Mouse (Mus musculus) E14TG2a.4 (cell line): ENCODE results near the gene Gm42372.

Experiments
- CTCF ChIP-seq: conservative IDR thresholded peaks from 2 replicates; pipeline ENCODE4 v1.5.1; 2014; ENCODE audit warnings: low read length
- NANOG ChIP-seq: IDR thresholded peaks from 2 replicates; pipeline ENCODE4 v1.6.1; 2014; ENCODE audit warnings: borderline replicate concordance, low read length, mixed read lengths
- POU5F1 ChIP-seq: IDR thresholded peaks from 2 replicates; pipeline ENCODE4 v1.6.1; 2014; ENCODE audit warnings: low read length, borderline replicate concordance

- TF ChIP-seq CTCF (no peak), POU5F1 (no peak), NANOG (no peak)
Measured at GRCm38 (mm10) chr7:17004716-17005115, 21.8 kb downstream of the Gm42372 start.
